Mouse (Mus musculus) C2C12 (cell line): Measurements from ENCODE around the gene Zfp764.

ENCODE experiments used
- CTCF ChIP-seq: IDR thresholded peaks from one replicate; pipeline ENCODE4 v1.5.1; 2011; ENCODE audit not compliant: control insufficient read depth, insufficient read depth, insufficient read length
- FOSL1 ChIP-seq: IDR thresholded peaks from one replicate; pipeline ENCODE4 v1.8.0; 2011; ENCODE audit warnings: mild to moderate bottlenecking, low read length; ENCODE audit not compliant: poor library complexity, insufficient read depth, severe bottlenecking
- MAX ChIP-seq: IDR thresholded peaks from one replicate; pipeline ENCODE4 v1.6.1; 2011; ENCODE audit warnings: mild to moderate bottlenecking, control low read depth
- MYOG ChIP-seq: IDR thresholded peaks from one replicate; pipeline ENCODE4 v1.6.1; 2011; ENCODE audit not compliant: control insufficient read depth, insufficient read length; ENCODE audit errors: extremely low read depth
- USF1 ChIP-seq: IDR thresholded peaks from one replicate; pipeline ENCODE4 v1.6.1; 2011; ENCODE audit warnings: low read depth, mild to moderate bottlenecking, control low read depth, moderate library complexity

DNA sequence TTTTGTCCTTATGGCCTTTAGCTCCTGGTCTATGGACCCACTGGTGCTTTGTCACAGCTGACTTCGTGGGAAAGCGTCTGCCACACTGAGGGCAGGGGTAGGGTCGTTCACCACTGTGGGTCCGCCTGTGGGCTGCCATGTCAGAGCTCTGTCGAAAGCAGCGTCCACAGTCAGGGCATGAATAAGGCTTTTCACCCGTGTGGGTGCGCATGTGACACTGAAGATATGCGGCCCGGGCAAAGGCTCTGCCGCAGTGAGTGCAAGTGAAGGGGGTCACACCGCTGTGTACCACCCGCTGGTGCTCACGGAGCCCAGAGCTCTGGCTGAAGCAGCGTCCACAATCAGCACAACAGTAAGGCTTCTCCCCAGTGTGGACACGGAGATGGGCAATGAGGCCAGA lies 15.1 kb downstream of the Zfp764 start:
- no peak for TF ChIP-seq CTCF
- TF ChIP-seq USF1 = no peak
- no peak for TF ChIP-seq FOSL1
- no peak for TF ChIP-seq MYOG
- TF ChIP-seq MAX = no peak
